In genomic region chr15:100029900-100030299, GRCm38 (mm10) we compare ENCODE assay signal across 14 mouse cellular contexts.
"Had no signal": no experiment of that assay in that cellular context is flagged by ENCODE, and none has a peak within 500 bp of the region (broad histone marks: within the 10 kb centered on the region; RNA-seq: fewer than 3 reads in every experiment).

No protein-coding gene starts in this region.

- DNase-seq: kidney, postnatal 10 days; kidney, postnatal 4 days; liver; lung, adult 2 months; lung, postnatal 10 days; lung, postnatal 4 days; thymus, adult 18-20 months; thymus, postnatal 14 days had no signal

- H3K4me3 ChIP-seq: layer of hippocampus, adult 2 months; limb, embryonic 12.5 days; megakaryocyte, embryonic 14.5 days; midbrain, embryonic 12.5 days had no signal

- H3K4me2 ChIP-seq: limb, embryonic 12.5 days; midbrain, embryonic 12.5 days had no signal

- H3K9ac ChIP-seq: limb, embryonic 12.5 days; liver, embryonic 14.5 days; midbrain, embryonic 12.5 days had no signal

- H3K27ac ChIP-seq: layer of hippocampus, adult 2 months; limb, embryonic 12.5 days; liver, embryonic 14.5 days; midbrain, embryonic 12.5 days; stomach, postnatal 0 days had no signal

- H3K9me3 ChIP-seq: megakaryocyte, embryonic 14.5 days; midbrain, embryonic 12.5 days had no signal

- H3K36me3 ChIP-seq: limb, embryonic 12.5 days; midbrain, embryonic 12.5 days had no signal

- H3K4me1 ChIP-seq: limb, embryonic 12.5 days; midbrain, embryonic 12.5 days had no signal

- H3K27me3 ChIP-seq: limb, embryonic 12.5 days; midbrain, embryonic 12.5 days had no signal
